Mouse (Mus musculus) kidney, adult 9 months (tissue): ENCODE data around the gene Gas7.

Experiments
- DNase-seq: peaks from one replicate; pipeline ENCODE4 v3.0.0; 2022

Gene Gas7

GRCm38 (mm10) chr11:67454874-67455526 lies at the start of gene Gas7:
Gas7 (plus strand) TSS chr11:67455437.
- DNase-seq = no peak

GRCm38 (mm10) chr11:67414346-67414940 lies 40.8 kb upstream of the Gas7 start:
- DNase-seq = peak; percentile 32

DNA sequence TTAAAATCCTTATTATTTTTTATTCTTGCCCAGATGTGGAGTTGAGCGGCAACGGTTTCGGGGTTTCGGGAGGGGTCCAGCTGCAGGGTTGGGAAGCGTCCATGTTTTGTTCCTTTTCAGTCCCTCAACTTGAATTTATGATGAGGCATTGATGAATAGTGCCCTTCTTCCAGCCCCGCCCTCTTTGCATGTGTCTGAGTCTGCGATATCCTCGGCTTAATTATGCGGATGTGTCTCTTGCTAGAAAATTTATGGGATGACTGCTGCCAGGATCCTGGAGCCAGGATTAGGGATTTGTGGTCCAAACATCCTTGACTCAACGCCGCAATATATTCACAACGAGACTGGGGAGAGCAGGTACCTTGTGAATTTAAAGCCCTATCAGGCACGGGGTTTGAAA lies 31.7 kb upstream of the Gas7 start:
- DNase-seq = no peak

GRCm38 (mm10) chr11:67428196-67428595 lies 27.0 kb upstream of the Gas7 start:
- DNase-seq = peak; percentile 61

GRCm38 (mm10) chr11:67429836-67430235 lies 25.4 kb upstream of the Gas7 start:
- DNase-seq = no peak

DNA sequence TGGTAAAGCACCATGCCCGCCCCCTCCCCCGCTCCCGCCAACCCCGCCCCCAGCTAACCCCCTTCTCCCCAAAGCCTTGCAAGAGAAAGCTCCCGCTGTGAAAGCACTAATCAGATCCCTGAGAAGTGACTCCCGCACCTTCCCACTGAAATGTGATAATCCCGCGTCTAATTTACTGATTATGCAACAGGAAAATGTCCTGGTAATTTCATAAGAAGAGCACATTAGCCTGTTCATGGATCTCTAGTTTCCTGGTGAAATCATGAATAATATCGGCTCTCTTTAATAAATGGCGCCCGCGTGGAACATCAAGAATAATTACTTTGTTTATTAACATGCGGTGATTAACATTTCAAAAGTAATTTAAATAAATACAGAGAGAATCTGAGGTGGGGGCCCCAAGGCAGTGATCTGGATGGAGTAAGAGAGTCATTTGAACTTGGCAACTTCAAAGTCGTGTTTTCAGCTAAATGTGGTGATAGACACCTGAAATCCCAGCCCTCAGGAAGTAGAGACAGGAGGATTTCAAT lies 24.1 kb upstream of the Gas7 start:
- DNase-seq = no peak

- no peak for DNase-seq
Observed at GRCm38 (mm10) chr11:67431864-67432263, 23.4 kb upstream of the Gas7 start.

- DNase-seq = no peak
Observed at GRCm38 (mm10) chr11:67433763-67434162, 21.5 kb upstream of the Gas7 start.

GRCm38 (mm10) chr11:67438746-67439145 lies 16.5 kb upstream of the Gas7 start:
- no peak for DNase-seq

DNA sequence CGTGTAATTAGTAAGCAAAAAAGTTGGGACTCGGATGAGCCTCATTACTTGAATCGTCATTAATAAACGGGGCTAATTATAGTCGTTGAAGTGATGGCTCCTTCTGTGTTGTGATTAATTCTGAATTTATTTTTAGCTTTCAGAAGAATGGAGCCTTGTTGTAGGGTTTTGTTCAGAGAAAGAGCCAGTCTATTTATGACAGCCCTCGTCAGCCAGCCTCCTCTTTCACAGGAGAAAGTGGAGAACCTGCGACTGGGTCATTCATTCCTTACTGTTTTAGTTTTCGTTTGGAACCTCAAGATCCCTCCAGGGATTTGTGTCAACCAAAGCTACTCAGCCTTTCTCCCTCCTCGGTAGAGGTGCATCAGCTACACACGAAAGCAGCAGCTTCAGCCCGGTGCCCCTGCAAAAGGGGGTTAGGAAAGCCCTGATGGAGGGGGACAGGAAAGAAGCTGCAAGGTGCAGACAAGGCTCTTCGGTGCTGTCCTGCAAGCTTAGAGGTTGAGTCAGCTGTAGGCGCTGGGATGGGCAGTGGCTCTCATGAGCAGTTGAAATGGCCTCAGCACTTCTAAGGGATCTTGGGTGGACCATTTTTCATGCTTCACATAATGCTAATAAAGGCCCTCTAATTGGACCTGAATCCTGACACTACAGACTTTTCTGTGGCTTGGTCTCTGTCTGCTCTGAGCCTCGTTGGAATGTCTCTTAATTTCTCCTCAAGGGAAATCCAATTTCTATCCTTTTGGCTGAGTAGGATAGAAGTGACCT lies 10.0 kb upstream of the Gas7 start:
- no peak for DNase-seq

DNA sequence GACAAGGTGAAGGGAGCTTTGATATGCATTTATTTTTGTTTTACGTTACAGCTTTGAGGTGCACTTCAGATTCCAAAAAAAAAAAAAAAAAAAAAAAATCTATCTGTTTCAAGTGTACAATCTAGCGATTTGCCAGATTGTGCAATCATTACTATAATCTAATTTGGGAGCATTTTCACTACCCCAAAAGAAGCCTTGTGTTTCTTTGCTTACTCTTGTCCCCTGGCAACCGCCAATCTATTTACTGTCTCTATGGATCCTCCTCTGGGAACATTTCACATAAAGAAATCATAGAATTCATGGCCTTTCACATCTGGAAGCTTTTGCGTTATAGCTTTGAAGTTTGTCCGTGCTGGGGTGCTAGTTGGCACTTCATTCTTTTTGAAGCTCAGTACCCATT lies 3.7 kb upstream of the Gas7 start:
- no peak for DNase-seq

DNA sequence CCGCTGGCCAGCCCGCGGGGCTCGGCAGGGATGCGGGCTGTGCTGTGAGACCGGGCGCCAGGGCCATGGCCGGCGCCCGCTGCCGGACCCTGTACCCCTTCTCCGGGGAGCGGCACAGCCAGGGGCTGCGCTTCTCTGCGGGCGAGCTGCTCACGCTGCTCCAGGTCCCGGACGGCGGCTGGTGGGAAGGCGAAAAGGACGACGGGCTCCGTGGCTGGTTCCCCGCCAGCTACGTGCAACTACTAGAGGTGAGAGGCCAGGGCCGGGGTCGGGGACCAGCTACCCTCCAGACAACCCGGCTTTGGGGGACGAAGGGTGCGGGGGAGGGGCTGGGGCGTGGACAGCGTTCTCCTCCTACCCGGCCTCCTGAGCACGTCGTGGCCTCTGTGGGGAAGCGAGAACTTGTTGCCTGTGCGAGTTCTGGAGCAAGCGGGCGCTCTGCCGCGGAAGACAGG lies 317 bp downstream of the Gas7 start:
- peak; percentile 9 for DNase-seq

- DNase-seq = no peak
Observed at GRCm38 (mm10) chr11:67456029-67456428, 792 bp downstream of the Gas7 start.

GRCm38 (mm10) chr11:67458171-67458570 lies 2.9 kb downstream of the Gas7 start:
- DNase-seq = peak; percentile 52

GRCm38 (mm10) chr11:67467132-67467531 lies 11.9 kb downstream of the Gas7 start:
- no peak for DNase-seq

- DNase-seq = peak; percentile 34
Observed at GRCm38 (mm10) chr11:67468846-67469245, 13.6 kb downstream of the Gas7 start.

DNA sequence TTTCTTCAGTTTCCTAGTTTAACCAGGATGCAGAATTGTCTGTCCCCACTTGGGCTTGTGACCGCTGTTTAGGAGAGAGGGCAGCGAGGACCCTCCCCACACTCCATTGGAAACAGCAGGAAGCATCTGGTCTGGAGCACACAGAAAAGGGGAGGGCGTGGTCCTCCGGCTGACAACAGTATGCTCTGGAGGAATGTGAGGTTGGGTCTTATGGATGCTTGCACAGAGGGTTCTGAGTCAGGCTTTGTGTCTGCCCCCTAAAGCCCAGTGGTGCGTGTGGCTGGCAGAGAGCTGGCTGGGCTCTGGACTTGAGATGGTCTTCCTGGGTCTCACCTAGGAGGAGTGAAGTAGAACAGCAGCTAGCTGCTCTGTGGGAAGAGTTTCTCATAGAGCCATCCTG lies 19.4 kb downstream of the Gas7 start:
- DNase-seq = no peak

DNA sequence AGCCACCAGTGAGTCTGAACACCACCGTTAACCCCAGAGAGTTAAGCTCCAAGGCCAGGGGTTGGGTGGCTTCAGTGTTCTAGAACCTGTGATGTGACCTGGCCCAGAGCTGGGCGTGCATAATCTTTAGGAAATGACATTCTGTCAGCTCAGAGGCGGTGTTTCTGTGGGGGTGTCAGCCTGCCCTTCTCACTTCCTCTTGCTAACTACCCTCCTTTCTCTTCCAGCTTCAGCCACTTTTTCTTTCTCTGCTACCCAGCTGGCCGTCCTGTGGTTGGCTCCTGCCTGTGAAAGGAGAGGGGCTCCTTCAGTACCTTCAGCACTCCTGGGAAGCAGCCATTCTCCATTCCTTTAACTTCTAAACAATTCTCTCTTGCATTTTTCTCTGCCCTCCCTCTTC lies 24.3 kb downstream of the Gas7 start:
- DNase-seq = no peak

DNA sequence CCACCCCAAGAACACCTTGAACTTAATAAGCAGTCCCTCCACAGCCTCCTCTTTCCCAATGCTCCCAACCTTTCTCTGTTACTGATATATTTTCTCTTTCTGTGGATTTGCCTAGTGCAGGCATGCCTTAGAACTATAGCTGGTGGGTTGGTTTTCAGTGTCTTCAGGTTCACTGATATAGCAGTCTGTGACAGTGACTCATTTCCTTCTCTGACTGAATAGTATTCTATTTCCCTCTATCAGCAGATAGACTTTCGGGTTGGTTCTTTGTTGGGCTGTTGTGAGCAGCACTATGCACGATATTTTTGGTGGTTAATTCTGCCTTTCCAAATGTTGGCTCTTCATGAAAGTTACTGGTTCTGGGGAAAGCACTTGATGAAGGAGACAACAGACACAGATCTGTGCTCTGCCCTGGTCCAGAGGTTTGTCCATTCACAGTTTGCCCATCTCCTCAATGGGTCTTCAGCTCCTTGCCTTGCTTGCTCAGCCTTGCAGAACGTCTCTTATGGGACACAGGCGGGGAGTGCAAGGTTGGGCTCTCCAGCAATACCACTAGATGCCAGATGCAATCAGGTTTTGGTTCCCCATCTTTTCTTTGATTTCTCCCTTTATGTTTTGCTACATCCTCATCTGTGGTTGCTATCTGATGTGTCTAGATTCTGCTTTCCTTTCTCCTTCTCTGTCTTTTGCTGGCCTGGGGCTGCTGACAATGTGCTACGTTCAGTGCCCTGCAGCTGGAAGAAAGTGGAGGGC lies 25.1 kb downstream of the Gas7 start:
- no peak for DNase-seq

- no peak for DNase-seq
Observed at GRCm38 (mm10) chr11:67481691-67482090, 26.5 kb downstream of the Gas7 start.

- no peak for DNase-seq
Observed at GRCm38 (mm10) chr11:67482217-67482760, 27.1 kb downstream of the Gas7 start.

GRCm38 (mm10) chr11:67488156-67488555 lies 32.9 kb downstream of the Gas7 start:
- no peak for DNase-seq
